Mouse (Mus musculus): ENCODE results near the gene Gpat2.

Gpat2 gene

DNA sequence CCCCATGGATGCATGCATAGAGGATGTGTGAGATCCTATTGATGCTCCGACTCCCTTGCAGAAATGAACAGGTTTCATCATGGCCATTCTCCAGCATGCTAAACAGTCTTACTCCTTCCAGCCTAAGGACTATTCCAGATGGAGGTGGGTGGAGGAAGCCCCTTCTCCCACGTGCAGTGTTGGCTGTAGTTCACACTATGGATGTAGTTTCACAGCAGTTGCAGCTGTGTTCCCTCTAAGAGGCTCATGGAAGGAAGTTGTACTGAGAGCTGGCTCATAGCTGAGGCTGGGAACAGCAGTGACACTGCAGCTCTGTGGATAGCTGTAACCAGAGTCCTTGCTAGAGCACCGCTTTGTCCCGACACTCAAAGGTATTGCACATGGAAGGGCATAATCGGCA, 12.7 kb downstream of the Gpat2 start:
- no peak for DNase-seq (ENCODE audit: inconsistent ontology term)

- peak; percentile 86 for DNase-seq (ENCODE audit: inconsistent ontology term)
These were observed 19.2 kb downstream of the Gpat2 start, which contains the start of gene Fahd2a for GRCm38 (mm10) chr2:127444055-127444789. TSS of gene Fahd2a (minus strand) at chr2:127444565.

DNA sequence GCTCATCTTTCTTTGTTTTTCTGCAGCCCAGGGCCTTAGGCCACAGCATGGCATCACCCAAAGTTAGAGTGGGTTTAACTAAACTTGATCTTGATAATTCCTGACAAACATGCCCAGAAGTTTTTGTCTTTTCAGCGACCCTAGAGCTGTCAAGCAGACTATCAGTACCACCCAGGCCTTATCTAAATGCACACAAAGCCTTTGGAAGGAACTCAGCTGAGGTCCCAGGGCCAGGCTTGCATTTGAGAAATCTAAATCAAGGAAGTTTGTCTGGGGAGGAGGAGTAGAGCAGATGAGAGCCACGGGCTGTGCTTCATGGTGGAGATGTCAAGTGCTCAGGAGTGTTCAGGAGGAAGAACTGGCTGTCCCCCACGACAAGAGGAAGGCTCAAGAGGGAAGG, 21.8 kb downstream of the Gpat2 start:
- DNase-seq (ENCODE audit: inconsistent ontology term): no peak

DNA sequence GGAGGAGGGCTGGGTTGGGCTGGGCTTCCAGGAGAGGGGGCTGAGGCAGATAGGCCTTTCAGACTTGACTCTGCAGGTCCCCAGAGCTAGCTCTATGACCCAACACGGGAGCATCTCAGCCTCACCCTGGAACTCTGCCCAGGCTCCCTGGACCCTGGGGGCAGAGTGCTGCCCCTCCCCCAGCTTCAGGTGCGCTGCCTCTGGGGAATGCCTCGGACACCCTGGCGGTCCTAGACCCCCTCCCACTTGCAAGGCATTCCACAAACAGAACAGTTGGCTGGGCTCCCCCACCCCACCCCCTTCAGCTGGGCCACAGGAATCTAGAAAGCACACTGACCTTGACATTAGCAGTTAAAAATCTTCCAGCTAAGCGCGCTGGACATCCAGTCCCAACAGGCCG, 24.7 kb downstream of the Gpat2 start:
- DNase-seq (ENCODE audit: inconsistent ontology term): no peak

GRCm38 (mm10) chr2:127451748-127452147, 26.7 kb downstream of the Gpat2 start:
- DNase-seq (ENCODE audit: inconsistent ontology term): no peak

DNA sequence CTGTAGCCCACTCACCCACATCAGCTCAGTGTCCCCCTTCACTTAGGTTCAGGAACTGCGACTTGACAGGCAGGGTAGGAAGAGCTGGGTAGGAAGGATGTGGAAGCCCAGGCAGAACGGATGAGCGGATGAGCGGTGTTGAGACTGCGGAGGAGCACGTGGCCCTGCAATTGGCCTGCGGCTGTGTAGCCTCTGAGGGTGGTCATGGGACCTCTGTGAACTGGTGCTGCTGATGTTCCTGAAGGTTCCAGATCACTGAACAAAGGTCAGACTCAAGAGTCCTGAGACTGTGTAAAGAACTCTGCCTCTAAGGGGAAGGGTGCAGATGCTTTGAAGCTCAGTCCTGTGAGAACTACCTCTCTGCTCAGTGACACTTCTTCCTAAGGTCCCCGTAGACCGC, 28.1 kb downstream of the Gpat2 start:
- no peak for DNase-seq (ENCODE audit: inconsistent ontology term)

DNA sequence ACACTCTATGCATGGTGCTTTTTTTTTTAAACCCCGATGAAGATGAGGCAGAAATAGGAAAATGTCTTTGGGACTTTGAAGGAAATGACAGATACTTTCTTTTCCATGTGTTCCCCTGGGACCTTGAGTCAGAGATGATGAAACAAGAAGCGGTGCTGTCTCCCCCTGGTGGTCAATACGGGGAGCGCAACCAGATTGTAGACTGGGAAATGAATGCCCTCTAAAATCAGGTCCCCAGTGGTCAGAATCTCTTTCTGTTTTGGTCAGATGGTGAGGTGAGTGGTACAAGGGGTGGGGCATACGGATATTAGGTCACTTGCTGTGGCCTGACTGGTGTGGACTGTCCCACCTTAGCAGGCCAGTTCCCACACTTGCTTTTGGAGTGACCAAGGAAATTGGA, 28.8 kb downstream of the Gpat2 start:
- DNase-seq (ENCODE audit: inconsistent ontology term): peak; percentile 75

DNA sequence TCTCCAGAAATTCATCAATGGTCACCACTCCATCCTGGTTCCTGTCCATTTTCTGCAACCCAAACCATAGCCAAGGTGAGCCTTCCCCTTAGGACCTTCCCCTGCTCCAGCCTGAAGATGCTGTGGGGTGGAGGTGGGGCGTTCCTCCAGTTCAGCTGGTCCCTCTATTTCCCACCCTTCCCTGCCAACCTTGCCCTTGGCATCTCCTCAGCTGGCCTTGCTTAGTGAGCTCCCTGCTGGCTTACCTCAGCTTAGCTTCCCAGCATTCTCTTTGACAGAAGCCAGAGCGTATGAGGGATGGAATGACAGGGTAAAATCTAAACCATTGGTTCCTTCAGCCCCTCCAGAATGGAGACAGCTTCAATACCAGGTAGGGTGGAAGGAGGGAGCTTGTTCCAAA, 34.3 kb downstream of the Gpat2 start:
- DNase-seq (ENCODE audit: inconsistent ontology term): no peak

- DNase-seq (ENCODE audit: inconsistent ontology term): no peak
These were observed 36.4 kb downstream of the Gpat2 start for GRCm38 (mm10) chr2:127461351-127461750.

DNA sequence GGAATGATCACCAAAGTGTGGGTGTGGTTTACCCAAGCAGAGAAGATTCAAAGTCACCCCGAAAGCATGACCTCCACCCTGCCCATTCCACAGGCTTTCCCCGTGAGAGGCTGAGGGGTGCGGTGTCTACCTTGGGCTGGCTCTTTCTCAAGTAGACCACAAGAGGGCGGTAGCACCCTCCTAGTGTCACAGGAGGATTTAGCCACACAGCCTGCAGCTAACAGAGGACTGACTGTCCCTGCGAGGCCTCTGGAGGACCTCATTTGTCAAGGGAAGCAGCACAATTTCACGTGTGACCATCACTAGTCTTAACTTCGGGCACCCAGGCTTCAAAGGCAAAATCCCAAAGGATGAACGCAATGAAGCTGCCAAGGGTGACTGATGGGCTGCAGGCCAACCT, 37.3 kb downstream of the Gpat2 start:
- DNase-seq (ENCODE audit: inconsistent ontology term): peak; percentile 51

DNA sequence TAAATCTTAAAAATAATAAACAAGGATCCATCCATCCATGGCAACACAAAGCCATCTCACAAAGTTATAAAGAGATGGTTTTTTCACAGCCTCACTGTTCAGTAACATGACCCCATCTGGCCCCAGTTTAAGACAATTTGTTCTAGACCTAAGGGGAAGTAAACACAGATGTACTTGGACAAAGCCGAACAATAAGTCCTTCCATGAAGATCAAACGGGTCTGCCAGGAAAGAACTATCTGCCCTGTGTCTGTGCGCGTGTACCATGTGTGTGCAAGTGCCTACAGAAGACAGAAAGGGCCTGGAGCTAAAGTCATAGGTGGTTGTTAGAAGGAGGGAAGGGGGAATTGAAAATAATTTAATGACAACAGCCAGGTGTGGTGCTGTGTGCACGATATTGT, 45.2 kb downstream of the Gpat2 start:
- no peak for DNase-seq (ENCODE audit: inconsistent ontology term)

DNA sequence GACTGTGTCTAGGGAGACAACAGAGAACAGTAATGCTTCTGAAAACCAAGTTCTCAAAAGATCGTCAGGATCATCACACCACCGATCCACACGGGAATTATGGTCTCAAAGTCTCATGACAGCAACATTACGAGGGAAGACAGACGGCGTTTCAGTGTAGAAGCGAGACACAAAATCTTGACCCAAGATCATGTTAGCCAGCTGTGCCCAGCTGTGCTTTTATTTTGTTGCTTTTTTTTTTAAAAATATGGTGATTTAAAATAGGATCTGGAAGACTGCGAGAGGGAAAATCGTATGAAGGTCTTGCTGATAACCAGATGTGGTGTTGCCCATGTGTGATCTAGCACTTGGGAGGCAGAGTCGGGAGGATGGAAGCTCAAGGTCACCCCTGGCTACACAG, 45.7 kb downstream of the Gpat2 start:
- no peak for DNase-seq (ENCODE audit: inconsistent ontology term)

DNA sequence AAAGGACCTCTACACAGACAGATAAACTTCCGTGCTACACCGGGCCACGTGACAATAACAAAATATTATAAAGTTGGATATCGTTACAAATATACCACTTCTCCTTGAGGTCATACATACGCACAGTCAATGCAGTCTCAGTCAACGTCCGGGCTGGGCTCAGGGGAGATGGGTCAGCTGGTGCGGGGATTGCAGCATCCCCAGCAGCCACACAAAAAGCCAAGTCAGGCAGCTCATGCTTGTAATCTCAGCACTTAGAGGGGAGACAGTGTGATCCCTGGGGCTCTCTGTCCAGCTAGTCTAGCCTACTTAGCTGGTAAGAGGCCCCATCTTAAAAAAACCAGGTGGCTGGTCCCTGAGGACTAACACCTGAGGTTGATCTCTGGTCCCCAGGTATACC, 46.3 kb downstream of the Gpat2 start:
- DNase-seq (ENCODE audit: inconsistent ontology term): no peak

- no peak for DNase-seq (ENCODE audit: inconsistent ontology term)
These were observed 47.3 kb downstream of the Gpat2 start for GRCm38 (mm10) chr2:127472279-127472678.

GRCm38 (mm10) chr2:127479210-127479609, 54.2 kb downstream of the Gpat2 start:
- no peak for DNase-seq (ENCODE audit: inconsistent ontology term)

GRCm38 (mm10) chr2:127479763-127480162, 54.8 kb downstream of the Gpat2 start:
- DNase-seq (ENCODE audit: inconsistent ontology term): no peak

DNA sequence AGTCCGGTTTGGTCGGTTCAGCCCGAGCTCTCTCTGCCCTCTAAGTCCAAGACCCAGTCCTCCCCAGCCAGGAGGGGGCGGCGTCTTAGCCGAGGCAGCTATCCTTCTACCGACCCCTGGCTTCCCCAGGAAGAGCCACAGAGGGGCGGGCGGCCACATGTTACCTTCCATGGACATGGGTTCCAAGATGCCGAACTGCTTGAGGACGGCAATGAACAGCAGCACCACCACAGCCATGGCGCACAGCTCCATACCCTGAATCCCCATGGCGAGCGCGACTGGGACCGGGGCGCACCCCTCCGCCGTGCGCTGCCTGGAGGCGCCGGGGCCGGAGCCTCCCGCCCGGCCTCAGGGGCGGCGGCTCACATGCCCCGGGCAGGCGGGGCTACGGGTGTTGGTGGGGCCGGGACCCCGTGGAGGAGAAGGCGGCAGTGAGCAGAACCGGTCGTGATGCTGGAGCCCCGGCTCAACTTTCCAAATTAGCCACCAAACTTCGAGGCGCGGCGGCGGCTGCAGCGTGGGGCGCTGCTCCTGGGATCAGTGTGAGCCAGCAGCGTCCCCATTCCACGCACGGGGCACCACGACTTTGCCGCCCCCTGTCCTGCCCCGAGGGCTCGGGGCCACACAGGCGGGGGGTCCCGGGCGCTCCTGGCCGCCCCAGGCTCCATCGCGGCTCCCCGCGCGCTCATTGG, 57.0 kb downstream of the Gpat2 start:
- DNase-seq (ENCODE audit: inconsistent ontology term): peak; percentile 36

GRCm38 (mm10) chr2:127482533-127482911, 57.5 kb downstream of the Gpat2 start:
- peak; percentile 83 for DNase-seq (ENCODE audit: inconsistent ontology term)

DNA sequence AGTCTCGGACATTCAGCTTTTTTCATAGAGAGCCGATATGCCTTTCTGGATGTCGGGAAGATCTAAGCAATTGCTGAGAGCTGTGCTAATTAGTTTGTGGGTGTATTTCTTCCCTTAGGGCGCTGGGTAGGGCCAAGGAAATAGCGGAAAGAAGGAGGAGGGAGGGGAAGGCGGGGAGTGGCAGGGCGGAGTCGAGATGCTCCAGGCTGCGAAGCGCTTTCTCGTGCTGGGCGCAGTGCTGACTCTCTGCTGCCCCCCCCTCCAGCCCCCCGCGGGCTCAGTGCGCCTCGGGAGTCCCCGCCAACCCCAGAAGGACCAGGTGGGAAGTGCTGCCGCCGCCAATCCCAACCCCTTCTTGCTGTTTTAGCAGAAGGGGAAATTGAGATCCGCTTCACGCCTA, 58.0 kb downstream of the Gpat2 start:
- DNase-seq (ENCODE audit: inconsistent ontology term): peak; percentile 23

DNA sequence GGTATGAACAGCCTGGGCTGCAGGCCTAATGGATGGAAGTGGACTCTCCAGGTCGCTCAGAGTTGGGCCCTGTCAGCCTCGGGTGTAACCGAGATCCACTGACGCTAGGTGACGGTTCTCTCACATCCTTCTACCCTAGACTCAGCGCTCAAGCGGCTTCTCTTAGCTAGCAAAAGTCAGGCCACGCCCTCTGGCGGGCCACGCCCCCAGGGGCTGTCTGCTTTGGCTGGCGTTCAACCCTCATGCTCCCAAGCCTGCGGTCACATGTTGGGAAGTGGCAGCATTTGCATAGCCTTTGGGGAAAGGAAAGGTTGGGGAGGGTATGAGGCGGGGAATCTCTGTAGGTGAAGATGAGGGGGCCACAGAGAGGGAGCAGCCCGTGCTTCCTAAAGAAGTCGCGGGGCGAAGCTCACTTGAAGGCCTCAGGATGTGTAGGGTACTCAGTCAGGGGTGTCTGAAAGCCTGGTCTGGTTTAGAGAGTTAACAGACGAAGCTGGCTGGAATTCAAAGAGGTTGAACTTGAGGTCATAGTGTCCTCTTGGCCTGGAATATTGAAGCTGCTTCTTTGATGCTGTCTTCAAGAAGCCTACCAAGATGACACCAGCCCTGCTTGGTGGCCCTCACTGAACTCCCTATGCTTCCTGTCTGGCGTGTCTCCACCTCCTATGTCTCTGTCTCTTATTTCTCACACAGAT, 59.6 kb downstream of the Gpat2 start:
- peak; percentile 75 for DNase-seq (ENCODE audit: inconsistent ontology term)
